Comparison of ENCODE assay signal across 8 mouse cellular contexts in genomic region chr7:63956138-63956823, GRCm38 (mm10). TPM values are rescaled to one million over a fixed set of nuclear protein-coding genes. Genes with fewer than 3 reads are reported as not detected.
DNase-seq lines count a peak whose midpoint lies in the region; ATAC-seq and TF ChIP-seq lines count a peak whose summit lies in the region.

No protein-coding gene starts in this region.

- peak overlapping the region; percentile 46 for H3K27ac ChIP-seq in liver, embryonic 11.5 days (ENCODE audit: low read depth, low read length)
- H3K27ac ChIP-seq in neural tube, embryonic 15.5 days (replicated peaks), result peak overlapping the region; percentile 49; the same call in 1 of the 2 replicates

- peak; percentile 32 to 46 for DNase-seq in lung, adult 18-20 months
- no peak for DNase-seq in lung, adult 2 months
- no peak for DNase-seq in liver, embryonic 11.5 days (ENCODE audit: low spot score)
- DNase-seq in kidney, postnatal 36 days, result no peak
- no peak for DNase-seq in layer of hippocampus, postnatal 36 days
- DNase-seq in layer of hippocampus, adult 8-10 months (ENCODE audit: low spot score in 2 of 2), result no peak

- H3K4me3 ChIP-seq in lung, adult 2 months (replicated peaks; ENCODE audit: extremely low read depth, low read depth, low read length), result no peak overlapping the region
- H3K4me3 ChIP-seq in liver, embryonic 11.5 days (ENCODE audit: low read depth, low read length), result no peak overlapping the region
- no peak overlapping the region for H3K4me3 ChIP-seq in neural tube, embryonic 15.5 days (replicated peaks)

- no peaks in the 10 kb centered on the region for H3K36me3 ChIP-seq in liver, embryonic 11.5 days (ENCODE audit: control insufficient read depth, insufficient read depth, low read length)
- H3K36me3 ChIP-seq in neural tube, embryonic 15.5 days, result no peaks in the 10 kb centered on the region

- H3K4me2 ChIP-seq in liver, embryonic 11.5 days, result 0 out of 2 replicates have a peak overlapping the region, but pooled peaks have one; percentile 18
- H3K4me2 ChIP-seq in neural tube, embryonic 15.5 days, result no peak overlapping the region

- H3K9me3 ChIP-seq in liver, embryonic 11.5 days (ENCODE audit: control insufficient read depth, low read length), result no peaks in the 10 kb centered on the region
- H3K9me3 ChIP-seq in neural tube, embryonic 15.5 days (replicated peaks), result no peaks in the 10 kb centered on the region

- TF ChIP-seq CTCF in lung, adult 2 months (IDR thresholded peaks at IDR 0.05; ENCODE audit: insufficient read depth, low read length), result no peak

- no peaks in the 10 kb centered on the region; the same call in 1 of the 2 replicates for H3K27me3 ChIP-seq in liver, embryonic 11.5 days (replicated peaks; ENCODE audit: control insufficient read depth, insufficient read depth, low read length)
- no peaks in the 10 kb centered on the region for H3K27me3 ChIP-seq in neural tube, embryonic 15.5 days (replicated peaks)

- WGBS in lung, adult 2 months, result 75% methylated on average over 14 of the region's 14 CpGs
- WGBS in liver, embryonic 11.5 days, result 60% methylated on average over 14 of the region's 14 CpGs
- WGBS in neural tube, embryonic 15.5 days, result 61% methylated on average over 14 of the region's 14 CpGs

- peak; percentile 94 for ATAC-seq in erythroid progenitor cell, adult 5-6 weeks (replicated peaks; ENCODE audit: low FRiP score, poor library complexity, severe bottlenecking)
- ATAC-seq in liver, embryonic 11.5 days (replicated peaks; ENCODE audit: low FRiP score), result peak; percentile 91
- ATAC-seq in neural tube, embryonic 15.5 days (ENCODE audit: low FRiP score), result no peak

- no peak for TF ChIP-seq POLR2A in lung, adult 2 months (IDR thresholded peaks at IDR 0.05; ENCODE audit: borderline replicate concordance, extremely low read depth, low read depth, low read length)

- no peak overlapping the region for H3K9ac ChIP-seq in liver, embryonic 11.5 days (ENCODE audit: low read depth, low read length)
- no peak overlapping the region for H3K9ac ChIP-seq in neural tube, embryonic 15.5 days (replicated peaks)

- no peaks in the 10 kb centered on the region for H3K4me1 ChIP-seq in lung, adult 2 months (ENCODE audit: control insufficient read depth, insufficient read depth, low read length)
- H3K4me1 ChIP-seq in liver, embryonic 11.5 days (replicated peaks; ENCODE audit: control insufficient read depth, insufficient read depth, low read length), result peaks cover 28% of the 10 kb centered on the region
- H3K4me1 ChIP-seq in neural tube, embryonic 15.5 days, result peaks cover 36% of the 10 kb centered on the region

RNA-seq across cellular contexts. Expression of gene Klf13, which starts 17.6 kb away (rescaled TPM):
- polyA plus RNA-seq in lung, adult 2 months (2012; rRNA removed), result 88.4 and 109 TPM in 2 replicates
- 41.8 and 46.9 TPM in 2 replicates for total RNA-seq in erythroid progenitor cell, adult 5-6 weeks (2015; ENCODE audit: low replicate concordance)
- 53.8 and 60.1 TPM in 2 replicates for total RNA-seq in erythroid progenitor cell, adult 5-6 weeks (2017; ENCODE audit: low replicate concordance)
- polyA plus RNA-seq in liver, embryonic 11.5 days (2014; fragmentation: Nextera tagmentation; extraction: Ambion mirVana), result 20.0 and 20.9 TPM in 2 replicates
- polyA plus RNA-seq in neural tube, embryonic 15.5 days (2015; fragmentation: Nextera tagmentation; extraction: Ambion mirVana), result 24.7 and 26.8 TPM in 2 replicates
- total RNA-seq in layer of hippocampus, postnatal 36 days (2021), result 100 to 1,000 TPM; 189 to 211 TPM
- 100 to 1,000 TPM; 169 to 188 (median 176) TPM for total RNA-seq in layer of hippocampus, adult 8-10 months (2022)

RNA-seq across cellular contexts. Expression of gene E030018B13Rik, which starts 39.6 kb away (rescaled TPM):
- not detected in 2 replicates for polyA plus RNA-seq in lung, adult 2 months (2012; rRNA removed)
- total RNA-seq in erythroid progenitor cell, adult 5-6 weeks (2015; ENCODE audit: low replicate concordance), result not detected in 2 replicates
- total RNA-seq in erythroid progenitor cell, adult 5-6 weeks (2017; ENCODE audit: low replicate concordance), result not detected in 2 replicates
- 0.25 TPM in 1 of 2 replicates, not detected in the other for polyA plus RNA-seq in liver, embryonic 11.5 days (2014; fragmentation: Nextera tagmentation; extraction: Ambion mirVana)
- polyA plus RNA-seq in neural tube, embryonic 15.5 days (2015; fragmentation: Nextera tagmentation; extraction: Ambion mirVana), result not detected in 2 replicates
- not detected for total RNA-seq in layer of hippocampus, postnatal 36 days (2021)
- total RNA-seq in layer of hippocampus, adult 8-10 months (2022), result not detected

Comparison
In these comparisons a context has a peak if more than half of its experiments do, and no peak if none do; other contexts are left out.
1. DNase-seq: peak in lung, adult 18-20 months (2 of 2); none in lung, adult 2 months (single experiment), liver, embryonic 11.5 days (single experiment), kidney, postnatal 36 days (0 of 2), layer of hippocampus, postnatal 36 days (0 of 2) and layer of hippocampus, adult 8-10 months (0 of 2).